Mouse (Mus musculus) heart, adult 2 months (tissue): Measurements from ENCODE around the gene Lmntd1. TPM values are rescaled to one million over a fixed set of nuclear protein-coding genes. Genes with fewer than 3 reads are reported as not detected.
A peak's percentile ranks its signal among the peaks of the same experiment; 100 is the strongest.

Experiments
- DNase-seq, 2 experiments: peaks; one replicate each; pipeline ENCODE4 v3.0.0; 2021
- H3K27ac ChIP-seq: fragments of 200-600 bp; 2 replicates; pipeline ENCODE4 v1.8.1; 2022
- H3K27me3 ChIP-seq: fragments of 200-500 bp; 2 replicates; pipeline ENCODE4 v1.6.1; 2012; ENCODE audit warnings: mild to moderate bottlenecking, low read length, inconsistent platforms, mixed read lengths; ENCODE audit not compliant: control insufficient read depth, insufficient read depth
- H3K36me3 ChIP-seq: fragments of 200-500 bp; 2 replicates; pipeline ENCODE4 v1.6.1; 2012; ENCODE audit warnings: low read length, inconsistent platforms; ENCODE audit not compliant: control insufficient read depth, insufficient read depth
- H3K4me1 ChIP-seq: fragments of 200-500 bp; 2 replicates; pipeline ENCODE4 v1.6.1; 2011; ENCODE audit warnings: low read length; ENCODE audit not compliant: control insufficient read depth, insufficient read depth
- H3K4me3 ChIP-seq: fragments of 200-600 bp; 2 replicates; pipeline ENCODE4 v1.8.1; 2022
- H3K79me2 ChIP-seq: fragments of 200-500 bp; replicated peaks from 2 replicates; pipeline ENCODE4 v1.6.1; 2012; ENCODE audit warnings: mild to moderate bottlenecking, inconsistent platforms, low read length, moderate library complexity, mixed read lengths; ENCODE audit not compliant: control insufficient read depth, insufficient read depth
- H3K9ac ChIP-seq: fragments of 200-500 bp; 2 replicates; pipeline ENCODE4 v1.6.1; 2012; ENCODE audit warnings: low read depth, mild to moderate bottlenecking, control low read depth, inconsistent platforms, low read length, mixed read lengths
- CTCF ChIP-seq: fragments of 200-600 bp; IDR thresholded peaks from 2 replicates; pipeline ENCODE4 v1.8.1; 2022; ENCODE audit warnings: antibody characterized with exemption, mild to moderate bottlenecking, moderate library complexity
- EP300 ChIP-seq: fragments of 200-500 bp; IDR thresholded peaks from 2 replicates; pipeline ENCODE4 v1.6.1; 2011; ENCODE audit warnings: low read depth, low read length, control low read depth; ENCODE audit not compliant: insufficient read depth
- POLR2A ChIP-seq: fragments of 200-500 bp; IDR thresholded peaks from 2 replicates; pipeline ENCODE4 v1.6.1; 2011; ENCODE audit warnings: mild to moderate bottlenecking, low read depth, low read length, control low read depth; ENCODE audit not compliant: insufficient read depth
- WGBS: fragments of 180-500 bp; shearing (Covaris S2); methylation state at CpG from one replicate; pipeline ENCODE4 v1.1.7; 2018; 5-methylcytosine and 5-hydroxymethylcytosine counted together
- intact Hi-C: fragments of 180-260 bp; cut with DNase I; formaldehyde crosslinking; loops from one replicate; pipeline ENCODE4 v1.15.1; 2025
- polyA plus RNA-seq: library from polyadenylated mRNA; depleted of rRNA; stranded (reverse); fragments of >200 nt; gene quantifications from 2 replicates; pipeline ENCODE4 v1.2.3, GENCODE M21; 2012
- total RNA-seq, 2 experiments: library from RNA; stranded (reverse); gene quantifications; 2 replicates each; pipeline ENCODE4 v1.2.3; 2021

The Lmntd1 gene
- total and polyA plus RNA-seq, 3 experiments: 2.0 to 6.7 (median 2.2) TPM

GRCm38 (mm10) chr6:145352705-145353104, 261.4 kb downstream of the Lmntd1 start:
- 19% methylated on average over 1 of the region's 1 CpGs for WGBS
- Histone ChIP-seq H3K27me3 (no peaks in the 10 kb centered on the region), H3K79me2 (no peaks in the 10 kb centered on the region), H3K36me3 (no peaks in the 10 kb centered on the region), H3K9ac (no peak overlapping the region), H3K4me1 (no peaks in the 10 kb centered on the region), H3K4me3 (no peak overlapping the region), H3K27ac (no peak overlapping the region)
- intact Hi-C loops: no loop called here
- DNase-seq: no peak
- TF ChIP-seq CTCF (no peak), EP300 (no peak), POLR2A (no peak)

GRCm38 (mm10) chr6:145348196-145348915, 265.8 kb downstream of the Lmntd1 start:
- no peak overlapping the region for H3K9ac ChIP-seq
- no peak overlapping the region for H3K4me3 ChIP-seq
- H3K27me3 ChIP-seq: no peaks in the 10 kb centered on the region
- intact Hi-C loops: no loop called here
- H3K4me1 ChIP-seq: no peaks in the 10 kb centered on the region
- no peak overlapping the region for H3K27ac ChIP-seq
- no peaks in the 10 kb centered on the region for H3K36me3 ChIP-seq
- WGBS: 63% methylated on average over 9 of the region's 9 CpGs
- DNase-seq: no peak
- TF ChIP-seq EP300: no peak
- TF ChIP-seq POLR2A: no peak
- TF ChIP-seq CTCF: peak; percentile 46
- H3K79me2 ChIP-seq: no peaks in the 10 kb centered on the region

GRCm38 (mm10) chr6:145347641-145348040, 266.5 kb downstream of the Lmntd1 start:
- intact Hi-C loops: no loop called here
- H3K27ac ChIP-seq: no peak overlapping the region
- WGBS: 76% methylated on average over 6 of the region's 6 CpGs
- no peaks in the 10 kb centered on the region for H3K36me3 ChIP-seq
- no peaks in the 10 kb centered on the region for H3K4me1 ChIP-seq
- H3K4me3 ChIP-seq: no peak overlapping the region
- no peak for DNase-seq
- H3K27me3 ChIP-seq: no peaks in the 10 kb centered on the region
- no peaks in the 10 kb centered on the region for H3K79me2 ChIP-seq
- H3K9ac ChIP-seq: no peak overlapping the region
- TF ChIP-seq POLR2A (no peak), EP300 (no peak), CTCF (no peak)

DNA sequence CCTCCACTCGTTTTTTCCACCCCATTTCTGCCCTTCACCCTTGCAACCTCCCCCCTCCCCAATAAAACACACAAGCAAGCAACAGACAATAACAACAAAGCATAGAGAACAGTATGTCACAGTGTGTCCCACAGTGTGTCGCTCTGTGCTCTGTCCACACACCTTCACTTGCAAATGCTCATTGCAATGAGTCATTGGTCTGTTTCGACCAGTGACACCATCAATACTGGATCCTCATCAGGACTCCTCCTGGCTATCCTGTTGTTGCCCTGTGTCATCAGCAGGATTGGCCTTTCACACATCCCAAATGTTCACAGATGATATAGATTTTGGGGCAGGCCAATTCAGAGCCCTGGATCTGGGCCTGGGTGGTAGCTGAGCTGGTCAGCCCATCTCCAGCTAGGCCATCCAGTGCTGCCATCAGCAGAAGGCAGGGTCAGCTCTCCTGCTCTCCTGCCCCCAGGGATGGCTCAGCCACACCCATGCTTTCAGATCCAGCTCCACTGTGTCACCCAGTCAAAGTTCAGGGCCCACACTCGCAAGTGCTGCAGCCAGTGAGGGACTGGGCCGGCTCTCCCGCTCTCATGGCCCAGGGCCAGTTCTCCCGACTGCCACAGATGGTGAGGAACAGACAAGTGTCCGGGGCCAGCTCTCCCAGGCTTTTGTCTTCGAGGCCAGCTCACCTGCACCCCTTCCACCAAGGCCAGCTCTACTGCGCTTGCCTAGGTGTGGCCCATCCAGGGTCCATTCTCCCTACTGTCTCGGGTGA, 267.1 kb downstream of the Lmntd1 start:
- DNase-seq: no peak
- Histone ChIP-seq H3K4me1 (no peaks in the 10 kb centered on the region), H3K4me3 (no peak overlapping the region), H3K27ac (no peak overlapping the region), H3K9ac (no peak overlapping the region), H3K36me3 (no peaks in the 10 kb centered on the region), H3K79me2 (no peaks in the 10 kb centered on the region), H3K27me3 (no peaks in the 10 kb centered on the region)
- intact Hi-C loops: no loop called here
- no peak for TF ChIP-seq CTCF
- no peak for TF ChIP-seq POLR2A
- no peak for TF ChIP-seq EP300
- WGBS: 55% methylated on average over 11 of the region's 11 CpGs

DNA sequence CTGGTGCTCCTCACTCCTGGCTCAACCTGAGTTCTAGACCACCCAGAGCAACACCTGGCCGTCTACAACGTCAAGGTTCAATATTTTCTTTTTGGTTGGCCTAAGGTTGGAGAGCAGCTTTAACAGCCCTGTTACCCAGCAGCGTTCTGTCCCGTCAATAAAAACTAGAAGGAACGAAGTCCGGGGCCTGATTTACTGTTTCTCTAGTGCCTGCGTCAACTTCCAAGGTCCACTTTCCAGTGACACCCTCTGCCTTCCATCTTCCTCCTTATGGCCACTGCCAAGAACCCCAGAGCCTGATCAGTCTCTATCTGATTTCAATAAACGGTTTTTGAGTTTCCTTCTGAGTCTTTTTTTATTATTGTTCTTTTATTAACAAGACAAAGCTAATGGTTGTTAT, 267.8 kb downstream of the Lmntd1 start:
- H3K79me2 ChIP-seq: no peaks in the 10 kb centered on the region
- H3K4me3 ChIP-seq: no peak overlapping the region
- intact Hi-C loops: no loop called here
- H3K9ac ChIP-seq: no peak overlapping the region
- no peaks in the 10 kb centered on the region for H3K27me3 ChIP-seq
- TF ChIP-seq EP300: no peak
- TF ChIP-seq POLR2A: no peak
- no peak for TF ChIP-seq CTCF
- no peaks in the 10 kb centered on the region for H3K4me1 ChIP-seq
- H3K36me3 ChIP-seq: no peaks in the 10 kb centered on the region
- DNase-seq: no peak
- 87% methylated on average over 8 of the region's 8 CpGs for WGBS
- H3K27ac ChIP-seq: no peak overlapping the region

DNA sequence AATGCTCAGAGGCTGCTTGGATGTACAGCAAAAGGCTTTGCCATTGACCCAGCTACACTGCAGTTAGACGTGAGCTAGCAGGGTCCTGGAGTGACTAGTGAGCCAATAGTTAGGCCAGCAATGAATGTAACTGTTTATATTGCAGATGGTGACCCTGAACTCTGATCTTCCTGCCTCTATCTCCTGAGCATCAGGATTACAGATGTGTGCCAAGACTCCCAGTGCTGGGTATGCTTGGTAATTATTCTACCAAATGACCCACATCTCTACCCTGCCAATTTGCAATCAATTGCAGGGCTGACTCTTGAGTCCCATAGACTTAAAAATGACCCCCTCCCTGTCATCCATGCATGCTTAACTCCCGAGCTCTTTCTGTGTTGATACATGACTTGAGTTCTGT, 269.4 kb downstream of the Lmntd1 start:
- WGBS: 73% methylated on average over 2 of the region's 2 CpGs
- H3K79me2 ChIP-seq: no peaks in the 10 kb centered on the region
- TF ChIP-seq POLR2A (no peak), CTCF (no peak), EP300 (no peak)
- no peak for DNase-seq
- intact Hi-C loops: no loop called here
- H3K27ac ChIP-seq: no peak overlapping the region
- no peak overlapping the region for H3K4me3 ChIP-seq
- peaks cover under 1% of the 10 kb centered on the region for H3K4me1 ChIP-seq
- no peak overlapping the region for H3K9ac ChIP-seq
- H3K27me3 ChIP-seq: no peaks in the 10 kb centered on the region
- H3K36me3 ChIP-seq: no peaks in the 10 kb centered on the region
